Mouse (Mus musculus) hindbrain, embryonic 10.5 days (tissue): ENCODE data around the gene Lrrn4. TPM values are rescaled to one million over a fixed set of nuclear protein-coding genes. Genes with fewer than 3 reads are reported as not detected.

ENCODE experiments used
- DNase-seq: peaks from one replicate; pipeline ENCODE4 v3.0.0-alpha.2; 2017; ENCODE audit warnings: low spot score
- H3K27ac ChIP-seq: fragments of 300-500 bp; sonication (generic); 2 replicates; pipeline ENCODE4 v1.5.1; 2016; ENCODE audit warnings: mild to moderate bottlenecking, moderate library complexity
- H3K27me3 ChIP-seq: fragments of 300-500 bp; sonication (generic); 2 replicates; pipeline ENCODE4 v1.6.1; 2016; ENCODE audit warnings: mild to moderate bottlenecking; ENCODE audit not compliant: poor library complexity, insufficient read depth, severe bottlenecking
- H3K36me3 ChIP-seq: fragments of 300-500 bp; sonication (generic); 2 replicates; pipeline ENCODE4 v1.6.1; 2016; ENCODE audit warnings: mild to moderate bottlenecking, moderate library complexity
- H3K4me1 ChIP-seq: fragments of 300-500 bp; sonication (generic); replicated peaks from 2 replicates; pipeline ENCODE4 v1.6.1; 2016; ENCODE audit warnings: mild to moderate bottlenecking
- H3K4me3 ChIP-seq: fragments of 300-500 bp; sonication (generic); 2 replicates; pipeline ENCODE4 v1.5.1; 2016; ENCODE audit warnings: mild to moderate bottlenecking, moderate library complexity
- H3K9me3 ChIP-seq: fragments of 300-500 bp; sonication (generic); 2 replicates; pipeline ENCODE4 v1.6.1; 2016; ENCODE audit warnings: mild to moderate bottlenecking, moderate library complexity
- WGBS: fragments of 180-500 bp; shearing (Covaris S2); methylation state at CpG from one replicate; pipeline ENCODE4 v1.1.7; 2016; 5-methylcytosine and 5-hydroxymethylcytosine counted together
- polyA plus RNA-seq: library from polyadenylated mRNA; unstranded; fragments of >200 nt; fragmentation: Nextera tagmentation; extraction: Ambion mirVana; gene quantifications from 2 replicates; pipeline ENCODE4 v1.2.1, GENCODE M21; 2016

Gene Lrrn4
- polyA plus RNA-seq, 1 experiment from 2014 or later: 0.31 TPM

DNA sequence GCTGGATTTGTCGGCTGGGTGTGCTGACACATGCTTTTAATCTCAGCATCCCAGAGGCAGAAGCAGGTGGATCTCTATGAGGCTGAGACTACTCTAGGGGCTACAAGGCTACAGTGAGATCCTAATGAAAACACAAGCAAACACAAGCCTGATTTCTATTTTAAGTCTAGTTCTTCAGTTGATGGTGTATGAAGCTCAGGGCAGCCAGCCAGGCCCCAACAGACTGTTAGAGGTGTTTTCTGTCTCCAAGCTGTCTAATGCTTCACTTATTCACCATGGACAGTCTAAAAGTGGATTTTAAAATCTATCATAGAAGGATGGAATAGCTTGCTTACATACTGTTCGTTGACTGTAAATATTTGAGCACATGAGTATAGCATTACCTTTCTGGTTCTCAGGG lies 19.2 kb downstream of the Lrrn4 start:
- WGBS: 96% methylated on average over 2 of the region's 2 CpGs
- peaks cover 33% of the 10 kb centered on the region for H3K36me3 ChIP-seq
- H3K4me1 ChIP-seq: no peaks in the 10 kb centered on the region
- no peaks in the 10 kb centered on the region for H3K9me3 ChIP-seq
- H3K4me3 ChIP-seq: no peak overlapping the region
- H3K27ac ChIP-seq: no peak overlapping the region
- no peaks in the 10 kb centered on the region for H3K27me3 ChIP-seq
- no peak for DNase-seq

DNA sequence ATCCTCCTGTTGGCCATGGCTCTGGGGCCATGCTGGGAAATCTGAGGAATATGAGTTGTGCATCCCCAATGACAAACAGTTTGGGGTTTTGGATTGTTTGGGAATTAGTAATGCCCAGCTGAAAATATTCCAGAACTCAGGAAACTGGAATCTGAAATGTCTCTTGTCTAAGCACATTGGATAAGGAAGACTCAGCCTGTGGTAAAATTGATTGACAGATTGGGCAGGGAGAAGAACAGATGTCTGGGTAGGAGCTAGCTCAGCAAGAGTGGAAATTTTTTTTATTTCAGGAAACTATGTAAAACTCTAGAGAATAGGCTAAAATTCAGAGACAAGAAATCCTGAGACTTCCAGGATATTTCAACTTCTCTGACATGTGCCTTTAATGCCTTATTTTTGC lies 20.3 kb downstream of the Lrrn4 start:
- Histone ChIP-seq H3K4me1 (no peaks in the 10 kb centered on the region), H3K9me3 (no peaks in the 10 kb centered on the region), H3K4me3 (no peak overlapping the region), H3K36me3 (peaks cover 32% of the 10 kb centered on the region), H3K27me3 (no peaks in the 10 kb centered on the region), H3K27ac (no peak overlapping the region)
- DNase-seq: no peak

DNA sequence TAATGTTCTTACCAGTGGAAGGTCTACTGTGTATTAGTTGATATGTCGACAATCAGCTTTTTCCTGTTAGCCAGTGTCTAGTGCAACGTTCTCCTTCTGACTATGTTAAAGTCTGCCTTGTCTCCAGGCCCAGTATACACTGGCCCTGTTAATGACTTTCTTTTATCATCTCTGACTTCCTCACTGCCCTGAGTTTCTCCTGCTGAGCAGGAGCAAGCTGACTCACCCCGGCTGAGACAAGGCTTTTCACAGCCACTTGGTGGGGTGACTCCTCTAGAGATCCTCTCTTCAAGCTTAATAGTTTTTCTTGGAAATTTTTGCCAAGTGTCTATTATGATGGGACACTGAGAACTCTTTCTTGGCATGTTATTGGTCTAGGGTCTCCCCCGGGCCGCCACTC lies 24.4 kb downstream of the Lrrn4 start:
- Histone ChIP-seq H3K36me3 (peaks cover 44% of the 10 kb centered on the region), H3K4me1 (no peaks in the 10 kb centered on the region)
- WGBS: 83% methylated on average over 5 of the region's 5 CpGs

DNA sequence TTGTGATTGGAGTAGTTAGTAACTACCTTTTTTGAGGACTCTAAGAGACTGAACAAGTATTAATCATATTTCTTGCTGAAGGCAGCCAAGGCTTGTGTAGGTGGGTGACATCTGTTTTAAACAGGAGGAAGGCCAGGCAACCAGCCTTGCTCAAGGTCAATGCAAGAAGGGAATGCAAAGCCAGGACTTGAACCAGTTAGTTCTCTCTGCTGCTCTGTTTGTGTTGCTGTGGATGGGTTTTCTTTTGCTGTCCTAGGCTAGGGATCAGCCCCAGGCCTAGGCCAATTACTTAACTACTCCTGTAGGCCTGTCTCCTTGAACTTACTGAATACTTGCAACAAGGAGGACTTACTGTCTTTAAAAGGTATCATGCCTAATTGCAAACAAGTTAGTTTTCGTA lies 27.6 kb downstream of the Lrrn4 start:
- peaks cover 58% of the 10 kb centered on the region for H3K36me3 ChIP-seq
- WGBS: 90% methylated on average over 1 of the region's 1 CpGs

More for the DNA sequence above, 24.4 kb downstream of the Lrrn4 start:
- Histone ChIP-seq H3K27me3 (no peaks in the 10 kb centered on the region), H3K4me3 (no peak overlapping the region), H3K27ac (no peak overlapping the region), H3K9me3 (no peaks in the 10 kb centered on the region)
- DNase-seq: no peak

DNA sequence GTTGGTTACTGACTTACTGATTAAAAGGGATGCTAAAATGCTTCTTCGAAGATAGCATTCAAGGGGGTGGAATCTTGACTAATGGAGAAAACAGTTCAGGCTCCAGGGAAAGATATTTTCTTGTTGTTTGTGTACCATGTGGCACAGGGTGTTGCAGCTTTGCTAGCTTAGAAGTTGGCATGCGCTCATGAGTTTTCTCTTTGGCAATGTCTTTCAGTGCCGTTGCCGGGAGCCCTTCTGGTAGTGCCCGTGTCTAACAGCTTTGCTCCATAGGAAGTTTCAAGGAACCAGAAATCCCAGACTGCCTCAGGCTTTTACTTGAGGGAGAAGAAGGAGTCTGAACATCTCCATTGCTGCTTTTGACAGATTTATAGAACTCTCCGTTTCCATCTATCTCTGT lies 31.6 kb downstream of the Lrrn4 start:
- peaks cover 43% of the 10 kb centered on the region for H3K36me3 ChIP-seq
- no peak overlapping the region for H3K27ac ChIP-seq
- 94% methylated on average over 6 of the region's 6 CpGs for WGBS
- no peaks in the 10 kb centered on the region for H3K9me3 ChIP-seq
- no peak overlapping the region for H3K4me3 ChIP-seq
- no peaks in the 10 kb centered on the region for H3K27me3 ChIP-seq
- no peak for DNase-seq
- H3K4me1 ChIP-seq: peaks cover 19% of the 10 kb centered on the region

More for the DNA sequence above, 27.6 kb downstream of the Lrrn4 start:
- Histone ChIP-seq H3K4me3 (no peak overlapping the region), H3K27ac (no peak overlapping the region), H3K4me1 (peaks cover 4% of the 10 kb centered on the region), H3K27me3 (no peaks in the 10 kb centered on the region), H3K9me3 (no peaks in the 10 kb centered on the region)
- no peak for DNase-seq

DNA sequence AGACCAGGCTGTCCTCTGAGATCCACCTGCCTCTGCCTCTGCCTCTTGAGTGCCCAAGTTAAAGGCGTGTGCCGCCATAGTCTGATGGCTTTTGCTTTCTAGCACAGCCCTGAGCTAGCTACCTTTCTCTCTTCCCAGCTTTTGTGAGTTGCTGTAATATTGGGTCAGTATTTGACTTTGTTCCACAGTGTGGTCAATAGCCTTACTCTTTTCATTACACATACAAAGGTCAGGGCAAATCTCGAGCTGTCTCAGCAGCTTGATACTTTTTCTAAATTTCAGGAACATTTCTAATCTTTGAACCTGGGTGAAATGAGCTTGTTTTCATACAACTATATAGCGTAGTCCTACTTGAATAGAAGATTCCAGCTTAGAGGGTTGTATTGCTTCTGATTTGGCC lies 32.3 kb downstream of the Lrrn4 start:
- H3K4me3 ChIP-seq: peak overlapping the region; percentile 90
- WGBS: 96% methylated on average over 4 of the region's 4 CpGs
- H3K36me3 ChIP-seq: peaks cover 35% of the 10 kb centered on the region
- no peaks in the 10 kb centered on the region for H3K27me3 ChIP-seq
- peaks cover 19% of the 10 kb centered on the region for H3K4me1 ChIP-seq
- no peak for DNase-seq
- no peaks in the 10 kb centered on the region for H3K9me3 ChIP-seq
- H3K27ac ChIP-seq: no peak overlapping the region

DNA sequence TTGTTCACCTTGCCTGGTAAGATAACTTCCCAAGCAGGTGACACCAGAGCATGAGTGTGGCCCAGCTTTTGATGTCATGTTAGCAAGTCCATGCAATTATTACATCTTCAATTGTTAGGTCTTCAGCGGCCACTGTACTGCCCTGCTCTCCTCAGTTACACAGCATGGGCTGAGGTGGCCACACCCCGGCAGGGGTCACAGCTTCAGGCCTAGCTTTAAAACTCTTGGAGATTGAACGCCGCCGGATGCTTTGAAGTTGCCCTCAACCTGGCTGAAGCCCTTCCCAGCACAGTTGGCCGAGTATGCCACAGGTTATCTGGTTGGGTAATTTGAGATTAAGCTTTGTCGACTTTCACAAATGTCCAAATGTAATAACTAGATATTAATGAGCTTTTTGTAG lies 33.1 kb downstream of the Lrrn4 start:
- Histone ChIP-seq H3K36me3 (peaks cover 35% of the 10 kb centered on the region), H3K9me3 (no peaks in the 10 kb centered on the region), H3K27ac (no peak overlapping the region), H3K4me3 (peak overlapping the region; percentile 90), H3K4me1 (peaks cover 19% of the 10 kb centered on the region), H3K27me3 (no peaks in the 10 kb centered on the region)
- peak; percentile 3 for DNase-seq
- WGBS: 46% methylated on average over 7 of the region's 7 CpGs

DNA sequence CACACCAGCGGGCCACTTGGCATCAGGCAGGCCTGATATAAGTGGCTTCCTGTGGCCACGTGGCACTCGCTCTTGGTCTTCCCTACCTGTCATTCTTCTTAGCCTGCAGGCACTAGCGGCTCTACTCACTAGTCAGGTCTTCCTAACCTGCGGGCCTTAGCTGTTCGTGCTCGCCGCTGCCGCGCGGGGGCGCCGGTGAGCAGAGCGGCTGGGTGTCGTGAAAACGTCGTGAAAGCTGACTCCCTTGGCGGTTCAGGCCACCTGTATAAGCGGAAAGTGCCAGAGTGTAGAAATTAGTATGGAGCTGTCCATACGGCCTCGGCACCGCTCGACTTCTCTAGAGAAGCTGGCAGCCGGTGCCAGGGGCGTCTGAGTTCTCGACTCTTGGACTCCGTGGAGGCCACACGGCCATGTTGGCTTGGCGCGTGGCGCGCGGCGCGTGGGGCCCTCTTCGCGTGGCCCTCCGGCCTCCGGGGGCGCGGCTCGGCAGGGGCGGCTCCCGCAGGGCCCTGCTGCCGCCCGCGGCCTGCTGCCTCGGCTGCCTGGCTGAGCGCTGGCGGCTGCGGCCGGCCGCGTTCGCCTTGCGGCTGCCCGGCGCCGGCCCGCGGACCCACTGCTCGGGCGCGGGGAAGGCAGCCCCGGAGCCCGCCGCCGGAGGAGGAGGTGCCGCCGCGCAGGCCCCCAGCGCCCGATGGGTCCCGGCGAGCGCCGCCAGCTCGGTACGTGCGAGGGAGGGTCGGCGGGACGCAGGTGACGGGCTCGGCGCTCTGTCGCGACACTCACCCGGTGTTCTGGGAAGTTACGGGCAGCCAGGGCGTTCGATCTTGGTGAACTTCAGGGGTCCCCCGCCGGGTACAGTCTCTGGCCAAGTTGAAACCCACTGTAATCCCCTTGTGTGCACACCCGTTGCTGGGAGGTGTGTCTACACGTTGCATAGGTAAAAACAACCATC lies 34.0 kb downstream of the Lrrn4 start, which contains the start of gene Crls1:
Gene Crls1 (plus strand): TSS at position 260 of the 952 bp plus-strand sequence.
- Histone ChIP-seq H3K36me3 (peaks cover 34% of the 10 kb centered on the region), H3K9me3 (no peaks in the 10 kb centered on the region), H3K4me1 (peaks cover 19% of the 10 kb centered on the region), H3K4me3 (peak within 1 kb of the TSS; percentile 90), H3K27ac (peak within 1 kb of the TSS; percentile 92), H3K27me3 (no peaks in the 10 kb centered on the region)
- peak; percentile 98 for DNase-seq
- WGBS: under 1% methylated on average over 96 of the region's 96 CpGs

DNA sequence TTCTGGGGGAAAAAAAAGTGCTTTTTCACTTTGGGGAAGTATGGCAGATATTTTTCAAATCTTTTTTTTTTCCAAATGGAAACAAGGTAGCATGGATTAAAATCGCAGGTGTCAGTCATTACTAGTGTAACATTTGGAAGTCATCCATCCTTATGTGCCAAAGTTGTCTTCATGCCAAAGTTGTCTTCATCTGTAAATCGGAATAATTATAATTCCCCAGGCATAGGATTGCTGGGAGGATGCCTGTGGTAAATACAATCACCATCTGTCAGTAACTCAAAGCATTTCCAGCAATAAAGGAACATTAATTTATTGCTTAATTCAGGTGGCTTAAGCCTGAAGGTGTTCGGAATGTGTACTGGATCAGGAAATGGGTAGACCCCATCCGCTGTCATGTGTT lies 39.6 kb downstream of the Lrrn4 start:
- Histone ChIP-seq H3K27me3 (no peaks in the 10 kb centered on the region), H3K4me3 (no peak overlapping the region), H3K4me1 (no peaks in the 10 kb centered on the region; the same call in 1 of the 2 replicates), H3K27ac (no peak overlapping the region), H3K36me3 (peaks cover 66% of the 10 kb centered on the region), H3K9me3 (no peaks in the 10 kb centered on the region)
- WGBS: 96% methylated on average over 4 of the region's 4 CpGs
- DNase-seq: no peak

Other genes with a start within 250 kb of the Lrrn4 start
- 17.4 and 20.1 TPM in 2 replicates for gene Shld1, start 194.0 kb downstream of the Lrrn4 start, polyA plus RNA-seq
- 9.0 and 16.3 TPM in 2 replicates for gene Chgb, start 99.6 kb downstream of the Lrrn4 start, polyA plus RNA-seq
- gene Trmt6, start 64.8 kb downstream of the Lrrn4 start, polyA plus RNA-seq: 31.7 and 37.2 TPM in 2 replicates
- gene Mcm8, start 64.8 kb downstream of the Lrrn4 start, polyA plus RNA-seq: 19.8 and 30.9 TPM in 2 replicates
- gene Crls1, start 34.2 kb downstream of the Lrrn4 start, polyA plus RNA-seq: 8.5 and 8.7 TPM in 2 replicates
- 8.6 and 8.7 TPM in 2 replicates for gene Fermt1, start 65.0 kb upstream of the Lrrn4 start, polyA plus RNA-seq